Mouse (Mus musculus): ENCODE results near the gene Tectb.

DNA sequence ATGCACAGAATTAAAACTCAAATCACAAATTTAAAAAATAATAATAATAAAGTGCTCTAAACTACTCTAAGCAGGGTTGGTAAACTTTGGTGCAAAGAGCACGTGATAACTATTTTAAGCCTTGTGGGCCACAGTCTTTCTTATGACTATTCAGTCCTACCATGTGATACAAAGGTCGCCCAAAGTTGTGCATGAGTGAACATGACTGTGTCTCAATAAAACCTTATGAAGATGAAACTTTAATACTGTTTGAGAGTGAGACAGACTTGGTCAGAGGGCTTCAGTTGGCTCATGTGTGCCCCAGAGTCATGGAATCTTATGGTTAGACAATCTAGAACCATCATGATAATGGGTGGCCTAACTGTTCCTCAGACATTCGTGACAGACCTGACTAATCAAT lies 44.6 kb upstream of the Tectb start:
- TF ChIP-seq CTCF (IDR thresholded peaks at IDR 0.05; ENCODE audit: insufficient read depth, low read depth, low read length): no peak
- TF ChIP-seq POLR2A (IDR thresholded peaks at IDR 0.05; ENCODE audit: insufficient read depth, low read depth, low read length): no peak
